Mouse (Mus musculus) cerebellum, adult 11 months (tissue): ENCODE measurements around the gene Stxbp5.

Source experiments
- DNase-seq: peaks from one replicate; pipeline ENCODE4 v3.0.0; 2022

The Stxbp5 gene

DNA sequence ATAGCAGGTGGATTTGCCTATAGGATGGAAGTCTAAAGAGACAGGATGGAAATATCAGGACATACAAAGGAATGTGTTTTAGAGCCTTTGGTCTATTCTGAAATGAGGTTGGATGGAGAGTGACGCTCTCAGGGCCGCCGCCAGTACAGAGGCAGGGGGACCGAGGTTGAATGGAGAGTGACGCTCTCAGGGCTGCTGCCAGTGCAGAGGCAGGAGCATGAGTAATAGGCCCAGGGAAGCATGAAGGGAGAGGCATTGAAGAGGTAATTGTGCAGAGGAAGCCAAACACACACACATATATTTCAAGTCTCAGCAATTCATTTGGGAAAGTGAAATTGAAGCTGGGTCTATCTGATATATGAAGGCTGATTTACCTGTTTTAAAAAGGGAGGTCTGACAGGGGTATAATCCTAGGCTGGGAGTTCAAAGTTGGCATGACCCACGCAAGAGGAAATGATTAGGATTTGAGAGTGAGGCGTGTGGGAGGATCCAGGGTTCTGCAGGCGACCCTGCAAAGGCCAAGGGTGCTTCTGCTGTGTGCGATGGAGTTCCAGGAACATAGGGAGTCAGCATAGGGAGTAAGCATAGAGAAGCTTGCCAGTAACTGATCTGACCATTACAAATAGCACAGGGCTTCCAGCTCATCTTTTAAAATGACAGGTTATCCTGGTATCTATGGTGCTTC, 168.7 kb downstream of the Stxbp5 start:
- no peak for DNase-seq

GRCm38 (mm10) chr10:9722519-9723303, 178.2 kb downstream of the Stxbp5 start:
- no peak for DNase-seq

DNA sequence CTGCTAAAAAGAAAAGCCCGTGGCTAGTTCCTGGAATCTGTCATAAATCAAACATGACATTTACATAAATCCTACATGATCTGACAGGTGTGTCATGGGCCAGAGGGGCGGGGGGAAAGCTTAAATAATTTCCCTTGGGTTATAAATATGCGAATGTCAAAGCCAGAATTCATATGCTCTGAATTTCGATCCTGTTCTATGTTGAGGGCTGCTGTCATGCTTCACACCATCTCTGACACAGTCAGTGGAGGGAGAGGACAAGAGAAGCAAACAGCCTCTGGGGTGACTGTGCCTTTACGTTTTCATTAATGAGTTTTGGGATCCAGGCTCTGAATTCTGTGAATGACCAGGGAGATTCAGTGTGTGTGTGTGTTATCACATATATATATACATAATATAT, 180.9 kb downstream of the Stxbp5 start:
- DNase-seq: no peak

DNA sequence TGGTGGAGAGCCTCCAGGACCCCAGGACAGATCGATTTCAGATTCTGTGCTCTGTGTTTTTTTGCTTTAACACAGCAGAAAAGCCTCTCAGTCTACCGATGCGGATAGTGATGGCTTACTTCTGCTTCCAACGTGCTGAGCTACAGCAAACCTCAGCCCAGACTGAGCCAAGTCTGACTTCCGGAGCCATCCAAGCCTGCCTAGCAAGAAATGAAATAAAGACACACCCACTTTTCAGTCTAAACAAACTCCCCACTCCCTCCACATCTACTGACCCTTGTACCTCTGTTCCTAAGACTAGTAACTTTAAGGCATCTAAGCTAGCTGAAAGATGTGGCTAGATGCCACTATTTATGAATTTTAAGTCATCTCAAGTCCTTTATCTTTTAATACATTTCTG, 182.8 kb downstream of the Stxbp5 start:
- no peak for DNase-seq
